Mouse (Mus musculus) liver, embryonic 13.5 days (tissue): Measurements from ENCODE around the gene Hba-a2. TPM values are rescaled to one million over a fixed set of nuclear protein-coding genes. Genes with fewer than 3 reads are reported as not detected.
"Not testable (repeated sequence)": the region's sequence is repeated elsewhere in the genome, so short reads cannot be mapped to it uniquely, and the experiment has no call there.

Experiments used
- ATAC-seq: fragments of 200-750 bp; cut with Nextera tagmentation; 2 replicates; pipeline ENCODE4 v1.8.0; 2017; ENCODE audit warnings: low read depth, mild to moderate bottlenecking, moderate number of reproducible peaks, moderate library complexity
- DNase-seq: peaks from one replicate; pipeline ENCODE4 v3.0.0; 2022
- H3K27ac ChIP-seq: fragments of 300-500 bp; sonication (generic); 2 replicates; pipeline ENCODE4 v1.5.1; 2015; ENCODE audit warnings: moderate library complexity, mild to moderate bottlenecking, inconsistent platforms
- H3K27me3 ChIP-seq: fragments of 300-500 bp; sonication (generic); 2 replicates; pipeline ENCODE4 v1.6.1; 2015; ENCODE audit warnings: mild to moderate bottlenecking, inconsistent platforms
- H3K36me3 ChIP-seq: fragments of 300-500 bp; sonication (generic); 2 replicates; pipeline ENCODE4 v1.6.1; 2015; ENCODE audit warnings: mild to moderate bottlenecking, inconsistent platforms
- H3K4me1 ChIP-seq: fragments of 300-500 bp; sonication (generic); replicated peaks from 2 replicates; pipeline ENCODE4 v1.6.1; 2015; ENCODE audit warnings: inconsistent platforms
- H3K4me2 ChIP-seq: fragments of 300-500 bp; sonication (generic); 2 replicates; pipeline ENCODE4 v1.6.1; 2015; ENCODE audit warnings: inconsistent platforms, mild to moderate bottlenecking, moderate library complexity
- H3K4me3 ChIP-seq: fragments of 300-500 bp; sonication (generic); replicated peaks from 2 replicates; pipeline ENCODE4 v1.5.1; 2015; ENCODE audit warnings: mild to moderate bottlenecking, inconsistent platforms
- H3K9ac ChIP-seq: fragments of 300-500 bp; sonication (generic); 2 replicates; pipeline ENCODE4 v1.6.1; 2015; ENCODE audit warnings: mild to moderate bottlenecking, inconsistent platforms
- H3K9me3 ChIP-seq: fragments of 300-500 bp; sonication (generic); replicated peaks from 2 replicates; pipeline ENCODE4 v1.6.1; 2016; ENCODE audit warnings: inconsistent platforms
- WGBS: fragments of 180-500 bp; shearing (Covaris S2); methylation state at CpG from one replicate; pipeline ENCODE4 v1.1.7; 2015; ENCODE audit not compliant: insufficient replicate concordance; 5-methylcytosine and 5-hydroxymethylcytosine counted together
- polyA plus RNA-seq: library from polyadenylated mRNA; unstranded; fragments of >200 nt; fragmentation: Nextera tagmentation; extraction: Ambion mirVana; gene quantifications from 2 replicates; pipeline ENCODE4 v1.2.1, GENCODE M21; 2015

The Hba-a2 gene
- polyA plus RNA-seq, 1 experiment from 2014 or later: 155,581 TPM

DNA sequence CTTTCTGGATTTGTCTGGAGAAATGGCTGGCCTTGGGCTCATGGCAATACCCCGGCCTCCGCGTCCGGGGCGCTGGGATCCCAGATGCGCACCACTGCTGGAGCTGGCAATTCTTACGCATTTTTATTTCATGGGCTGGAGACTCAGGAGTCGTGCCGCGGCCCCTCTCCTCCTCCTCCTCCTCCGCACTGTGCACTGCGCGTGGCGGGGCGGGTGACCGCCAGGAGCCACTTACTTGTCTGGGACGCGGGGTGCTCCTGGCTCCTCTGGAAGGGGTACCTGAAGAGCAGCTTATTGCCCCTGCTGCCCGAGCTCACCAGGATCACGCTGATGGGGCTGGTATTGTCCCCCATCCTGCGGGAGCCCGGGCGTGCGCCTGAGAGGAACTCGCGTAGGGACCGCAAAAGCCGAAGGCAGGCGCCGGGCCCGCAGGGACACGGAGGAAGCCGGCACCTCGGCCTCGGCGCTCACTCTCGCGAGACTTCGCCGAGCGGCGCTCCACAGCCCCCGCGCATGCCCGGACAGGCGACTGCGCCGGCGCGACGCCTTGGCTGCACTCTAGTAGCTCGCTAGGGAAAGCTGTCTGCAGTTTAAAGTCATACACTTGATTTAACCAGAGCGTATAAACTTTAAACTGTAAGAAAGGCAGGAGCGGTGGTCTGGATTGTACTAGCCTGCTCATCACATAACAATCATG lies 29.0 kb upstream of the Hba-a2 start, which contains the start of gene Nprl3:
Gene Nprl3, minus strand, starts transcription at position 520 of the 697 bp plus-strand sequence.
- no peaks in the 10 kb centered on the region for H3K27me3 ChIP-seq
- peak within 1 kb of the TSS; percentile 97 for H3K27ac ChIP-seq
- no peaks in the 10 kb centered on the region for H3K9me3 ChIP-seq
- H3K36me3 ChIP-seq: peaks cover 10% of the 10 kb centered on the region
- under 1% methylated on average over 54 of the region's 54 CpGs for WGBS
- peak within 1 kb of the TSS; percentile 81 for H3K4me2 ChIP-seq
- ATAC-seq (peak; percentile 77), DNase-seq (peak; percentile 92)
- peak within 1 kb of the TSS; percentile 97 for H3K9ac ChIP-seq
- peak within 1 kb of the TSS; percentile 84 for H3K4me3 ChIP-seq
- peaks cover 88% of the 10 kb centered on the region for H3K4me1 ChIP-seq

DNA sequence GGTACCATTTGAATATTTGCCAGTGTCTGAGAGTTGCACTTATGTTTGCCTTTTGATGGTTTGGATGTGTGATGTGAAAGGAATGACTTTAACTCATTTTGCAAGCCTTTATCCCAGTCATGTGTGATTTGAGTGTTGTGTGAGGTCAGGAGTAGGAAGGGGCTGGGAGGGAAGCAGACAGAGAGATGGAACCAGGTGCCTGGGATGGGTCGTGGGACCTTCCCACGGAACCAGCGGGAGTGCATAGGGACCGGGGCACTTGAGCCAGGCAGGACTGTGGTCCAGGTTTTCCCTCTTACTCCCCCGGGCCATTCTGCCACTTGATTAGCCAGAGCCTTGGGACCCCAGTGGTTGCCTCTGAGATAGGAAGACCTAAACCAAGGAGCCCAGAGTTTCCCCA lies 28.3 kb upstream of the Hba-a2 start:
- ATAC-seq (no peak), DNase-seq (no peak)
- 20% methylated on average over 5 of the region's 5 CpGs for WGBS
- Histone ChIP-seq H3K27me3 (no peaks in the 10 kb centered on the region), H3K4me1 (peaks cover 87% of the 10 kb centered on the region), H3K27ac (peak overlapping the region; percentile 97), H3K4me2 (peak overlapping the region; percentile 81), H3K4me3 (peak overlapping the region; percentile 84), H3K36me3 (0 out of 2 replicates have a peak, but pooled peaks cover 4% of the 10 kb centered on the region), H3K9ac (peak overlapping the region; percentile 97), H3K9me3 (no peaks in the 10 kb centered on the region)

DNA sequence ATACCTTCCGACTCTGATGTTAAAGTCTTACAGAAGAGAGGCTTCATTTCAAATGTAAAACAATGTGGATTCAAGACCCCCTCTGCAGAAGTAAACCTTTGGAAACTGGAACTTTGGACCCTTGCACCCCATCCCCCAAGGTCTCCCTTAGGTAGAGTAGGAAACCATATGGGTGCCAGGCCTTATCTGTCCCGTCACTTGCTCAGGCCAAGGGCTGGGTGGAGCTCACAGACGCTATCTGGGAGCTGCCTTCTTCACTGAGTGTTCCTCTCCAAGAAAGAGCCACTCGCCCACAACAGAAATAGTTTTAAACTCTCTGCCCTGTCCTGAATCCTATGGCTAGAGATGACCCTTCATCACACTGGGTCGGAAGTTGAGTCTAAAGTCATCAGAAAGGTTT lies 27.3 kb upstream of the Hba-a2 start:
- H3K4me3 ChIP-seq: peak overlapping the region; percentile 84
- peak; percentile 90 for ATAC-seq
- H3K27ac ChIP-seq: peak overlapping the region; percentile 97
- H3K4me2 ChIP-seq: peak overlapping the region; percentile 81
- no peaks in the 10 kb centered on the region for H3K9me3 ChIP-seq
- peak; percentile 85 for DNase-seq
- H3K27me3 ChIP-seq: no peaks in the 10 kb centered on the region
- peak overlapping the region; percentile 97 for H3K9ac ChIP-seq
- 0 out of 2 replicates have a peak, but pooled peaks cover 4% of the 10 kb centered on the region for H3K36me3 ChIP-seq
- 19% methylated on average over 5 of the region's 5 CpGs for WGBS
- H3K4me1 ChIP-seq: peaks cover 81% of the 10 kb centered on the region

DNA sequence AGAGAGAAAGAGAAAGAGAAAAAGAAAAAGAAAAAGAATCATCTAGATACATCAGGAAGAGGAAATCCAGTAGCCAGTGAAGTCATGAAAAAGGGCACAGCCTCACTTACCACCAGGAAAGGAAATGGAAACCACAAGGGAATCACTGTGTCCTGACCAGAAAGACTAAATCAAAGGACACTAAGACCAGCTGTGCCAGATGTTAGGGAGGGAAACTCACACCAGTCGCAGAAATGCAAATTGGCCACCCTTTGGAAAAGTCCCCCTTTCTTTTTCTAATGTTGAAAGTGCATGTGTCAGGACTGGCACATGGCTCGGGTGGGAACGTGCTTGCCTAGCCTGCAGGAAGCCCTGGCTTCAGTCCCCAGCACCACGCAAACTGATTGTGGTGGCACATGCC lies 25.1 kb upstream of the Hba-a2 start:
- no peaks in the 10 kb centered on the region for H3K36me3 ChIP-seq
- H3K9ac ChIP-seq: peak overlapping the region; percentile 52
- ATAC-seq (no peak), DNase-seq (no peak)
- H3K27ac ChIP-seq: peak overlapping the region; percentile 81
- no peak overlapping the region for H3K4me3 ChIP-seq
- H3K4me2 ChIP-seq: no peak overlapping the region
- peaks cover 70% of the 10 kb centered on the region for H3K4me1 ChIP-seq
- peaks cover 4% of the 10 kb centered on the region for H3K27me3 ChIP-seq
- WGBS: 27% methylated on average over 4 of the region's 4 CpGs
- H3K9me3 ChIP-seq: no peaks in the 10 kb centered on the region

DNA sequence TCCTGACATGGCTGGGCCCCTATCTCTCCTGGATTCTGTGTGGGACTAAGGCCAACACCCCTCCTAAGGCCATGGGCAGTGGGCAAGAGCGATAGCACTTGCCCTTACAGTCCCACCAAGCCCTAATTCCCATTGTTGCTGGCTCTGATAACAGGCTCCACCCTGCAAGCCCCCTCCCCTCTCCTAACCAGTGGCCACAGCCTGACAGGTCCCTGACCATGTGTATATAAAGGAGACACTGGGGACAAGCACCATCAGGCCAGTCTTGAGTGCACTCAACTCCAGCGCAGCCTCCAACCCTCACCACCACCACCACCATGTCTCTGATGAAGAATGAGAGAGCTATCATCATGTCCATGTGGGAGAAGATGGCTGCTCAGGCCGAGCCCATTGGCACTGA lies 19.9 kb upstream of the Hba-a2 start, which contains the start of gene Hba-x:
Gene Hba-x, plus strand, starts transcription at position 54 of the 400 bp plus-strand sequence.
- DNase-seq (no peak), ATAC-seq (no peak)
- 68% methylated on average over 3 of the region's 3 CpGs for WGBS
- Histone ChIP-seq H3K9me3 (no peaks in the 10 kb centered on the region), H3K27me3 (peaks cover 47% of the 10 kb centered on the region), H3K4me2 (no peak within 1 kb of the TSS), H3K36me3 (no peaks in the 10 kb centered on the region), H3K27ac (peak within 1 kb of the TSS; percentile 62), H3K4me1 (peaks cover 67% of the 10 kb centered on the region), H3K9ac (peak within 1 kb of the TSS; percentile 42), H3K4me3 (no peak within 1 kb of the TSS)

DNA sequence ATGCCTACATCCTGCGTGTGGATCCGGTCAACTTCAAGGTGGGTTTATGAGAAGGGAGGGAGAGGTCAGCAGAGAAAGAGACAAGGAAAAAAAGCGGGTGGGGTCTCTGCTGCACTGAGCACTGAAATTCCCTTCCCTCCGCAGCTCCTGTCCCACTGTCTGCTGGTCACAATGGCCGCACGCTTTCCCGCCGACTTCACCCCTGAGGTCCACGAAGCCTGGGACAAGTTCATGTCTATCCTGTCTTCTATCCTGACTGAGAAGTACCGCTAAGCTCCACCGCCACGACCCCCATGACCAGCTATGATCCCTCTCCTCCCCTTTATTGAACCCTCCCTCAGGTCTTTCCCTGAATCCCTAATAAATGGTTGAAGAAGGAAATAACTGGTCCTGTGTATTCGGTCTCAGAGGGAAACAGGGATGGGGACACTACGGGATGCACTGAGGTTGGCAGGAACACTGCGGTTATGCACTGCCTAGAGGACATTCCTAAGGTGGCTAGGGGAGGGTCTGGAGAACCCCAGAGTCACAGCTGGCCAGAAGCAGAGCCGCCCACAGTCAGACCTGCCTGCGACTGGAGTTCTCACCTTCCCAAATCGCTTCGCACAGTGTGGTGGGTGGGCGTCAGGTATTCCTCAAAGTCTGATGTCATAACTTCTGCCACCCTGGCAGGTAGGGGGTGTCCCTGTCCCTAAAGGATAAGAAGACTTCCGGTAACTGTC lies 18.4 kb upstream of the Hba-a2 start:
- H3K9me3 ChIP-seq: no peaks in the 10 kb centered on the region
- DNase-seq (no peak), ATAC-seq (no peak)
- H3K4me1 ChIP-seq: peaks cover 67% of the 10 kb centered on the region
- no peak overlapping the region for H3K4me3 ChIP-seq
- no peaks in the 10 kb centered on the region for H3K36me3 ChIP-seq
- H3K4me2 ChIP-seq: no peak overlapping the region
- peak overlapping the region; percentile 81; the same call in 1 of the 2 replicates for H3K9ac ChIP-seq
- WGBS: 60% methylated on average over 21 of the region's 21 CpGs
- peak overlapping the region; percentile 98 for H3K27ac ChIP-seq
- H3K27me3 ChIP-seq: peaks cover 47% of the 10 kb centered on the region

DNA sequence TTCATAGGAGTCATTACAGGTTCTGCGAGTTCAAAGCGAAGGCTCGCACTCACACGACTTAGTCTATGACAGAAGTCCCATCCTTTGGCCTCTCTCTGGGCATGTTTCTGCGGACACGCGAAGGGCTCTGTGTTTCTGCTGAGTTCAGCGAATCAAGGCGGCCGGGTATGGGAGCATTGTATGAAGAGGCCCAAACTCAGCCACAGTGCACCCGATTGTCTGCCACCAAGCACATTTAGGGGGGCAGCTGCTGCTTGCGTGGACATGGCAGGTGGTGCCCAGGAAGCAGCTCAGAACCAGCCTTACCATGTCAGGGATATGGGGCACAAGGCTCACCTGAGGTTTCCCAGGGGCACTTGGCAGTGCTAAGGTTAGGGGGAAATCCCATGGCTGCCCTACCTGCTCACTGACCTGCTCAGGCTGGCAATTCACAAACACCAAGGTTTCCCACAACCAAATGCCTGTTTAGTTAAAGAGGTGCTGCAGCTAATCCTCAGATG lies 17.8 kb upstream of the Hba-a2 start:
- Histone ChIP-seq H3K4me2 (no peak overlapping the region), H3K4me3 (no peak overlapping the region), H3K9ac (peak overlapping the region; percentile 81), H3K36me3 (no peaks in the 10 kb centered on the region), H3K9me3 (no peaks in the 10 kb centered on the region), H3K4me1 (peaks cover 64% of the 10 kb centered on the region), H3K27me3 (peaks cover 47% of the 10 kb centered on the region), H3K27ac (peak overlapping the region; percentile 98)
- no peak for DNase-seq
- no peak for ATAC-seq
- 71% methylated on average over 12 of the region's 12 CpGs for WGBS

DNA sequence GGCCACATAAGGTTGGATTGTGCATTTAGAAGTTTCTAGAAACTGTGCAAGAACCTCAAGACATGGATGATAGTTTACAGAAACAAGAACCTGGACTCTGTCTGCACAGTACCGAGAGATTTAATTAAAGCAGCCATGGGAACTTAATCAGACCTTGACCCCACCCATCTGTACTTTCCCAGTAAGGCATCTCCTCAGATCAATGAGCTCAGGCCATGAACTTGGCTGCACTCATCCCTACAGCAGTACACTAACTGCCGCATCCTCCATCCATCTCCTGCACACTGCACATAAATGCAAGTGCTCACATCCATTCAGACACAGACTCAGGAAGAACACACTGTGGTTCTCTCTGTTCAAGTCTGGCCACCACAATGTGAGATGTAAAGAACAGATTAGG lies 15.6 kb upstream of the Hba-a2 start:
- H3K27me3 ChIP-seq: peaks cover 47% of the 10 kb centered on the region
- H3K4me1 ChIP-seq: peaks cover 59% of the 10 kb centered on the region
- H3K9ac ChIP-seq: peak overlapping the region; percentile 81

DNA sequence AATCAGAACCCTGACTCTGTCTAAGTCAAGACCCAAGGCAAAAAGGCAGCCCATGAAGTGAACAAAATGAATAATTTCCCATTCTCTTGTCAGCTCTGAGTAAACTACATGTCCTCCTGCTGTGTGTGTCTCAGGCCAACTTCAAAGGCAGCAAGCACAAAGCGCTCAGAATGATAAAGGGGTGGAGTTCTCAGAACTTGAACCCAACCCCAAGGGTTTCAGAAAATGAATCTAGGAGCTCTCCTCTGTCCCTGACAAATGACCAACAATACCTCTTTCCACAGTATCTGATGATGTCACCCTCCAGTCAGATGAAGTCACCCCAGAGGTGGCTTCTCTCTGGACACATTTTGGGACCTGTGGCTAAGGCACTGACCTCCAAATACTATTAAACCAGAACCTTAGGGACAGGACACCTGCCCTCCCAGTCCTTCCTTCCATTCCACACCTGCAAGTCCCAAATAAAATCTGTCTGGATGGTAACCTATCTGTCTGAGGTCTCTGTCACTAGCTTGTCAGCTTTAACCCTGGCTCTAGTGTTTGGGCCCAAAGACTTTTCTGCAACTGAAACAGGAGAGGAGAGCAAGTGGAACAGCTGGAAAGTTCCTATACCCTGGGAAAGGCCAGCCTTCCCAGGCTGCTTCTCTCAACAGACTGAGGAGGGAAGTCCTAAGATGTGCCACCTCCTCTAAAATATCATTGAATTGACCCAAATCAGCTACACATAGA lies 14.7 kb upstream of the Hba-a2 start:
- DNase-seq (no peak), ATAC-seq (no peak)
- 23% methylated on average over 1 of the region's 1 CpGs for WGBS
- peak overlapping the region; percentile 81 for H3K9ac ChIP-seq
- peaks cover 55% of the 10 kb centered on the region for H3K4me1 ChIP-seq
- no peaks in the 10 kb centered on the region for H3K36me3 ChIP-seq
- peak overlapping the region; percentile 61 for H3K4me2 ChIP-seq
- peak overlapping the region; percentile 98 for H3K27ac ChIP-seq
- H3K27me3 ChIP-seq: peaks cover 38% of the 10 kb centered on the region
- H3K9me3 ChIP-seq: no peaks in the 10 kb centered on the region
- H3K4me3 ChIP-seq: peak overlapping the region; percentile 5; the same call in 1 of the 2 replicates

More for the DNA sequence above, 15.6 kb upstream of the Hba-a2 start:
- Histone ChIP-seq H3K27ac (peak overlapping the region; percentile 98), H3K36me3 (no peaks in the 10 kb centered on the region), H3K9me3 (no peaks in the 10 kb centered on the region), H3K4me2 (peak overlapping the region; percentile 61), H3K4me3 (peak overlapping the region; percentile 6; the same call in 1 of the 2 replicates)
- WGBS: 58% methylated on average over 2 of the region's 2 CpGs
- ATAC-seq (no peak), DNase-seq (no peak)

DNA sequence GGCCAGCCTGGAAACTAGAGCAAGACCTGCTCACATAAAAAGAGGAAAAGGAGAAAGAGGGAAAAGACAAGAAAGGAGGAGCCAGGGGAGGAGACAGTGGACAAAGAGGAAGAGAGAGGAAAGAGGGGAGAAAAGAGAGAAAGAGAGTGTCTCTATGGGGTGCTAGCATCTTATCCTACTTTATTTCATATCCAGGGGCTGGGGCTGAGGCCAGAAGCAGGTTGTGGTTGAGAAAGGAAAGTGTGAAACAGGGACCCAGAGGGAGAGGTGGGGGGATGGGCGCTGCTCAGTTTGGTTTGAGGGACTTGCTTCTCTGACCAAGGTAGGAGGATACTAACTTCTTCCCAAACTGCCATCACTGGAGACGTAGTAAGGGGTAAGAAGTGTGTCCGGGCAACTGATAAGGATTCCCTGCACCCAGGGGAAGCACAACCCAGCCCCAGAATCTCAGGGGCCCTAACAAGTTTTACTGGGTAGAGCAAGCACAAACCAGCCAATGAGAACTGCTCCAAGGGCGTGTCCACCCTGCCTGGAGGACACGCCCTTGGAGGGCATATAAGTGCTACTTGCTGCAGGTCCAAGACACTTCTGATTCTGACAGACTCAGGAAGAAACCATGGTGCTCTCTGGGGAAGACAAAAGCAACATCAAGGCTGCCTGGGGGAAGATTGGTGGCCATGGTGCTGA lies 13.1 kb upstream of the Hba-a2 start, which contains the start of gene Hba-a1:
Gene Hba-a1, plus strand, starts transcription at position 421 of the 687 bp plus-strand sequence.
- peak within 1 kb of the TSS; percentile 61 for H3K4me2 ChIP-seq
- H3K4me1 ChIP-seq: peaks cover 56% of the 10 kb centered on the region
- H3K36me3 ChIP-seq, H3K9me3 ChIP-seq, DNase-seq: not testable (repeated sequence)
- H3K27ac ChIP-seq: peak within 1 kb of the TSS; percentile 98
- WGBS: 17% methylated on average over 1 of the region's 5 CpGs
- H3K9ac ChIP-seq: peak within 1 kb of the TSS; percentile 81
- ATAC-seq: peak; percentile 69
- peaks cover 26% of the 10 kb centered on the region for H3K27me3 ChIP-seq
- peak within 1 kb of the TSS; percentile 49 for H3K4me3 ChIP-seq
